Mouse (Mus musculus): Measurements from ENCODE around the gene Rassf3. TPM values are rescaled to one million over a fixed set of nuclear protein-coding genes. Genes with fewer than 3 reads are reported as not detected.

Rassf3 gene
- total and polyA plus RNA-seq, 3 experiments = 4.0 to 9.0 (median 7.3) TPM

GRCm38 (mm10) chr10:121492608-121493315, 16.6 kb upstream of the Rassf3 start:
- Histone ChIP-seq H3K4me3 (replicated peaks in 1 of 3; ENCODE audit: low read depth in 2 of 3, low read length in 2 of 3, poor library complexity in 1 of 3) (no peak overlapping the region), H3K9me3 (replicated peaks; ENCODE audit: low read length) (no peaks in the 10 kb centered on the region), H3K9ac (ENCODE audit: insufficient read depth, low read depth) (no peak overlapping the region), H3K36me3 (replicated peaks in 1 of 2; ENCODE audit: control insufficient read depth in 1 of 2, insufficient read depth in 1 of 2, low read length in 1 of 2) (no peaks in the 10 kb centered on the region), H3K27ac (ENCODE audit: insufficient read depth, low read depth) (no peak overlapping the region), H3K4me1 (ENCODE audit: control insufficient read depth in 1 of 2, insufficient read depth in 2 of 2) (peaks cover 8 to 20% of the 10 kb centered on the region in 2 experiments), H3K27me3 (replicated peaks) (no peaks in the 10 kb centered on the region), H3K4me2 (ENCODE audit: insufficient read depth, low read depth, poor library complexity, severe bottlenecking) (no peak overlapping the region), H3K79me2 (replicated peaks; ENCODE audit: control insufficient read depth, extremely low read depth, insufficient read depth, poor library complexity, severe bottlenecking) (no peaks in the 10 kb centered on the region)
- no peak for DNase-seq (ENCODE audit: extremely low read depth)
- in situ Hi-C loops (cut with MboI; ENCODE audit: low pct_ligation_motif_present, low pct_unique_long_range_greater_than_20kb, low sequenced_read_pairs) = no loop called here
- TF ChIP-seq JUND (conservative IDR thresholded peaks at IDR 0.05; ENCODE audit: low read depth, low read length) (no peak), POLR2AphosphoS2 (IDR thresholded peaks at IDR 0.05; ENCODE audit: low read depth, low read length) (no peak), NRF1 (IDR thresholded peaks at IDR 0.05; ENCODE audit: low read depth, low read length) (no peak), CHD2 (IDR thresholded peaks at IDR 0.05; ENCODE audit: low read length) (no peak), HCFC1 (IDR thresholded peaks at IDR 0.05; ENCODE audit: low read depth, low read length) (no peak), BHLHE40 (IDR thresholded peaks at IDR 0.05; ENCODE audit: low read depth, low read length) (no peak), MAX (IDR thresholded peaks at IDR 0.05; ENCODE audit: low read length) (no peak), POLR2A (IDR thresholded peaks at IDR 0.05; ENCODE audit: low read depth, low read length) (no peak)
- dilution Hi-C loops (cut with MboI; ENCODE audit: extremely low pct_ligation_motif_present, extremely low pct_unique_long_range_greater_than_20kb, low sequenced_read_pairs) = no loop called here

- dilution Hi-C loops (cut with MboI; ENCODE audit: extremely low pct_ligation_motif_present, extremely low pct_unique_long_range_greater_than_20kb, low sequenced_read_pairs) = no loop called here
- in situ Hi-C loops (cut with MboI; ENCODE audit: low pct_ligation_motif_present, low pct_unique_long_range_greater_than_20kb, low sequenced_read_pairs) = no loop called here
- no peaks in the 10 kb centered on the region for H3K27me3 ChIP-seq (replicated peaks)
These were observed 13.8 kb upstream of the Rassf3 start for GRCm38 (mm10) chr10:121489941-121490340.

GRCm38 (mm10) chr10:121488623-121489299, 12.6 kb upstream of the Rassf3 start:
- Histone ChIP-seq H3K9me3 (replicated peaks; ENCODE audit: low read length) (no peaks in the 10 kb centered on the region), H3K9ac (ENCODE audit: insufficient read depth, low read depth) (no peak overlapping the region), H3K4me1 (ENCODE audit: control insufficient read depth in 1 of 2, insufficient read depth in 2 of 2) (peaks cover 10 to 28% of the 10 kb centered on the region in 2 experiments), H3K79me2 (replicated peaks; ENCODE audit: control insufficient read depth, extremely low read depth, insufficient read depth, poor library complexity, severe bottlenecking) (no peaks in the 10 kb centered on the region), H3K36me3 (replicated peaks in 1 of 2; ENCODE audit: control insufficient read depth in 1 of 2, insufficient read depth in 1 of 2, low read length in 1 of 2) (no peaks in the 10 kb centered on the region), H3K4me3 (replicated peaks in 1 of 3; ENCODE audit: low read depth in 2 of 3, low read length in 2 of 3, poor library complexity in 1 of 3) (peak overlapping the region in 1 of 3 experiments; percentile 21), H3K4me2 (ENCODE audit: insufficient read depth, low read depth, poor library complexity, severe bottlenecking) (peak overlapping the region; percentile 61), H3K27me3 (replicated peaks) (no peaks in the 10 kb centered on the region), H3K27ac (ENCODE audit: insufficient read depth, low read depth) (no peak overlapping the region)
- dilution Hi-C loops (cut with MboI; ENCODE audit: extremely low pct_ligation_motif_present, extremely low pct_unique_long_range_greater_than_20kb, low sequenced_read_pairs) = no loop called here
- TF ChIP-seq ZNF384 (IDR thresholded peaks at IDR 0.05; ENCODE audit: low read depth, low read length) (peak; percentile 39; the same call in 1 of the 2 replicates), TBP (conservative IDR thresholded peaks at IDR 0.05; ENCODE audit: low read depth, low read length) (0 out of 2 replicates have a peak, but pooled peaks have one; percentile 12), ELF1 (IDR thresholded peaks at IDR 0.05; ENCODE audit: low read depth, low read length) (no peak), EP300 (IDR thresholded peaks at IDR 0.05; ENCODE audit: low read length) (peak; percentile 33; the same call in 1 of the 2 replicates), BHLHE40 (IDR thresholded peaks at IDR 0.05; ENCODE audit: low read depth, low read length) (0 out of 2 replicates have a peak, but pooled peaks have one; percentile 6)
- in situ Hi-C loops (cut with MboI; ENCODE audit: low pct_ligation_motif_present, low pct_unique_long_range_greater_than_20kb, low sequenced_read_pairs) = no loop called here
- DNase-seq (ENCODE audit: extremely low read depth) = peak; percentile 71

More at GRCm38 (mm10) chr10:121489941-121490340, 13.8 kb upstream of the Rassf3 start:
- Histone ChIP-seq H3K4me3 (replicated peaks in 1 of 3; ENCODE audit: low read depth in 2 of 3, low read length in 2 of 3, poor library complexity in 1 of 3) (no peak overlapping the region), H3K4me1 (ENCODE audit: control insufficient read depth in 1 of 2, insufficient read depth in 2 of 2) (peaks cover 8 to 24% of the 10 kb centered on the region in 2 experiments), H3K79me2 (replicated peaks; ENCODE audit: control insufficient read depth, extremely low read depth, insufficient read depth, poor library complexity, severe bottlenecking) (no peaks in the 10 kb centered on the region), H3K4me2 (ENCODE audit: insufficient read depth, low read depth, poor library complexity, severe bottlenecking) (no peak overlapping the region), H3K36me3 (replicated peaks in 1 of 2; ENCODE audit: control insufficient read depth in 1 of 2, insufficient read depth in 1 of 2, low read length in 1 of 2) (no peaks in the 10 kb centered on the region), H3K27ac (ENCODE audit: insufficient read depth, low read depth) (no peak overlapping the region), H3K9me3 (replicated peaks; ENCODE audit: low read length) (no peaks in the 10 kb centered on the region), H3K9ac (ENCODE audit: insufficient read depth, low read depth) (no peak overlapping the region)
- DNase-seq (ENCODE audit: extremely low read depth) = no peak
- TF ChIP-seq USF2 (conservative IDR thresholded peaks at IDR 0.05; ENCODE audit: low read depth, low read length) = no peak
- no peak for TF ChIP-seq MAFK (IDR thresholded peaks at IDR 0.05; ENCODE audit: insufficient replicate concordance, low read length)
- no peak for TF ChIP-seq ZMIZ1 (IDR thresholded peaks at IDR 0.05; ENCODE audit: low read depth, low read length)
- TF ChIP-seq EP300 (IDR thresholded peaks at IDR 0.05; ENCODE audit: low read length) = no peak
- no peak for TF ChIP-seq SMC3 (IDR thresholded peaks at IDR 0.05; ENCODE audit: low read depth, low read length)

All from CH12.LX (cell line).